Mouse (Mus musculus): Measurements from ENCODE around the gene Nr2c2ap.
A peak's percentile ranks its signal among the peaks of the same experiment; 100 is the strongest.

Gene Nr2c2ap

GRCm38 (mm10) chr8:70120667-70121066 is 10.5 kb upstream of the Nr2c2ap start, which contains the start of gene Ncan:
Ncan (minus strand) TSS chr8:70120873.
- DNase-seq = peak; percentile 88 to 90

GRCm38 (mm10) chr8:70122863-70123262 is 8.3 kb upstream of the Nr2c2ap start:
- peak in 1 of 2 experiments; percentile 33 for DNase-seq

- DNase-seq = no peak
Measured at GRCm38 (mm10) chr8:70124992-70125391, 6.1 kb upstream of the Nr2c2ap start.

- DNase-seq = peak in 1 of 2 experiments; percentile 28
Measured at GRCm38 (mm10) chr8:70128435-70128834, 2.7 kb upstream of the Nr2c2ap start.

- peak; percentile 47 for DNase-seq
Measured at GRCm38 (mm10) chr8:70129309-70129952, 1.7 kb upstream of the Nr2c2ap start.

GRCm38 (mm10) chr8:70130066-70130465 is 1.1 kb upstream of the Nr2c2ap start:
- DNase-seq = no peak

- DNase-seq = no peak
Measured at GRCm38 (mm10) chr8:70134086-70134485, 3.0 kb downstream of the Nr2c2ap start.

- DNase-seq = no peak
Measured at GRCm38 (mm10) chr8:70134931-70135330, 3.8 kb downstream of the Nr2c2ap start.

- DNase-seq = no peak
Measured at GRCm38 (mm10) chr8:70136591-70136990, 5.5 kb downstream of the Nr2c2ap start.

- no peak for DNase-seq
Measured at GRCm38 (mm10) chr8:70137890-70138289, 6.8 kb downstream of the Nr2c2ap start.

GRCm38 (mm10) chr8:70139026-70139857 is 8.1 kb downstream of the Nr2c2ap start, which contains the start of the genes Rfxank, Borcs8 and Mef2b:
Rfxank (minus strand) TSS chr8:70139154.
Borcs8 (plus strand) TSS chr8:70139499.
Mef2b (plus strand) TSS chr8:70139711.
- peak; percentile 99 for DNase-seq

- no peak for DNase-seq
Measured at GRCm38 (mm10) chr8:70139981-70140380, 8.8 kb downstream of the Nr2c2ap start.

GRCm38 (mm10) chr8:70147678-70148607 is 16.8 kb downstream of the Nr2c2ap start:
- no peak for DNase-seq

GRCm38 (mm10) chr8:70150158-70150557 is 19.0 kb downstream of the Nr2c2ap start:
- no peak for DNase-seq

- peak in 1 of 2 experiments; percentile 56 for DNase-seq
Measured at GRCm38 (mm10) chr8:70152537-70153257, 21.6 kb downstream of the Nr2c2ap start.

GRCm38 (mm10) chr8:70157240-70157800 is 26.2 kb downstream of the Nr2c2ap start:
- DNase-seq = no peak

- peak; percentile 34 to 58 for DNase-seq
Measured at GRCm38 (mm10) chr8:70158069-70158853, 27.1 kb downstream of the Nr2c2ap start.

GRCm38 (mm10) chr8:70159211-70159610 is 28.1 kb downstream of the Nr2c2ap start:
- no peak for DNase-seq

- no peak for DNase-seq
Measured at GRCm38 (mm10) chr8:70160015-70160414, 28.9 kb downstream of the Nr2c2ap start.

GRCm38 (mm10) chr8:70163316-70163715 is 32.2 kb downstream of the Nr2c2ap start:
- DNase-seq = no peak
